Mouse (Mus musculus) forelimb bud, embryonic 11.5 days (tissue): ENCODE measurements around the gene Il15.

ENCODE experiments used
- DNase-seq: peaks from one replicate; pipeline ENCODE4 v3.0.0-alpha.2; 2012; ENCODE audit warnings: low read depth, low spot score

Gene Il15

GRCm38 (mm10) chr8:82356091-82356490 is 46.9 kb downstream of the Il15 start:
- peak; percentile 12 for DNase-seq

GRCm38 (mm10) chr8:82351268-82351943 is 51.6 kb downstream of the Il15 start:
- no peak for DNase-seq

GRCm38 (mm10) chr8:82349299-82349698 is 53.7 kb downstream of the Il15 start:
- no peak for DNase-seq

GRCm38 (mm10) chr8:82346485-82346884 is 56.5 kb downstream of the Il15 start:
- no peak for DNase-seq

- no peak for DNase-seq
These were observed 71.3 kb downstream of the Il15 start for GRCm38 (mm10) chr8:82331675-82332234.

GRCm38 (mm10) chr8:82327986-82328652 is 74.9 kb downstream of the Il15 start:
- no peak for DNase-seq

- DNase-seq: no peak
These were observed 77.0 kb downstream of the Il15 start for GRCm38 (mm10) chr8:82326061-82326460.

GRCm38 (mm10) chr8:82325586-82325985 is 77.4 kb downstream of the Il15 start:
- DNase-seq: no peak

GRCm38 (mm10) chr8:82317446-82317845 is 85.6 kb downstream of the Il15 start:
- DNase-seq: no peak

GRCm38 (mm10) chr8:82306424-82306823 is 96.6 kb downstream of the Il15 start:
- no peak for DNase-seq

GRCm38 (mm10) chr8:82296256-82296655 is 106.8 kb downstream of the Il15 start:
- no peak for DNase-seq

- no peak for DNase-seq
These were observed 111.4 kb downstream of the Il15 start for GRCm38 (mm10) chr8:82291659-82292058.

GRCm38 (mm10) chr8:82285866-82286265 is 117.2 kb downstream of the Il15 start:
- DNase-seq: no peak

- no peak for DNase-seq
These were observed 121.0 kb downstream of the Il15 start for GRCm38 (mm10) chr8:82281995-82282394.
